Mouse (Mus musculus) cerebellum, adult 9-10 months (tissue): ENCODE data around the gene Krt83.

Source experiments
- DNase-seq: peaks from one replicate; pipeline ENCODE4 v3.0.0; 2022

Krt83 gene

DNA sequence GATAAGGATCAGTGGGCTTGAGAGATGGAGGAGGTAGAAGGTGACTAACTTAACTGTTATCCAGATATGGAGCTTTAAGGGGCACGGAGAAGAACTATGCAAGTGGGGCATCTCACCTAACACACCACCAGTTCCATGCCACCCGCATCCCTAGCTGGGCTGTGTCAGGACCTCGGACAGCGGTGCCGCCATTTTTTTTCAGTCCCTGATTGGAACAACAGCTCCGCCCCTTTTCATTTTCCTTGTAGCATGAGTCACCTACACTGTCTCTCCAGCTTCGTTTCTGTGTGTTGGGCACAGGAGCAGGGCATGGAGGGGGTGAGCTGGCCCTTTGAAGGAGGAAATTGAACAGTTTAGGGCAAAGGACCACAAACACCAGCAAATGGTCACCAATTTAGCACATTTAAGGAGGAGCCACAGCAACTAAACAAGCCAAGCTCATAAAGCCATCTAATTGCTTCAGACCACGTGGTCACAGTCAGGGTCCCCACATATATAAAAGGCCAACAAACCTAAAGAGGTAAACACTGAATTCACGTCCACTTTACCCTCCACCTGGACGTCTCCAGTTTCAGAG, 18.3 kb downstream of the Krt83 start, which contains the start of gene Krt86:
TSS of gene Krt86 (plus strand) at position 527 of the 577 bp plus-strand sequence.
- DNase-seq: no peak

DNA sequence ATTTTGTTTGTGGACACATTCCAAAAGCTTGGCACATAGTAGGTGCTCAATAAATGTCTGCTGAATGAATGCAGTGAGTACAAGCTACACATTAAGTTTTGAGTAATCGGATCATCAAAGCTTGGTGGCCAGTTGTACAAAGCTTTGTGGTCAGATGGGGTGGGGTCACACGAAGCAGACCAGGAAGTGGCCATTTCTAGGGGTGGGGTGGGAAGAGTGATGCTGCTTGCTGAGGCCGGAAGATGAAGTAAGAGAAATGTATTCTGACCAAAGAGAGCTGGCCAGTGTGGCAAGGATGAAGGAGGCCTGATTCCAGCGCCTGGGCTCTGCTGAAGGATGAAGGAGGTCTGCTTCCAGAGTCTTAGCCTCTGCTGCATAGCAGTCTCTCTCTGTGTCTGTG, 22.2 kb downstream of the Krt83 start:
- no peak for DNase-seq

DNA sequence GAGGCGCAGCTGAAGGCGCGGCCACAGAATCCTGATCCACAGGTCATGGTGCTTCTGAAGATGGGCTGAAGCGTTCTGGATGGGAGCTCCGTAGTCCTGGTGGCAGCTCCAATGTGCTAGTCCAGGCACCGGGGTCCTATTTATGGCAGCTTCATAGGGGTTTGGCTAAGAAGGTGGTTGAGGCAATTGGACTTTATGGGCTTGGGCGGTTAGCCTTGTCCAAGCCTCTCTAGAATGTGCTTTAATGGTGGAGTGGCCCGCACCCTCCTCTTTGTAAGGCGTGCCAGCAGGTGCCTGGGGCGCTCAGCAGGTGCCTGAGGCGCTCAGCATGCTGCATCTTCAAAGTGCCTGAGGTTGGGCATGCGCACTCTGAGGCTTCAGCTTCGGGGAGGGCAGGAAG, 27.7 kb downstream of the Krt83 start, which contains the start of gene Krt81:
TSS of gene Krt81 (minus strand) at position 101 of the 400 bp plus-strand sequence.
- DNase-seq: no peak

- DNase-seq: no peak
These were observed 32.0 kb downstream of the Krt83 start for GRCm38 (mm10) chr15:101459283-101459682.

DNA sequence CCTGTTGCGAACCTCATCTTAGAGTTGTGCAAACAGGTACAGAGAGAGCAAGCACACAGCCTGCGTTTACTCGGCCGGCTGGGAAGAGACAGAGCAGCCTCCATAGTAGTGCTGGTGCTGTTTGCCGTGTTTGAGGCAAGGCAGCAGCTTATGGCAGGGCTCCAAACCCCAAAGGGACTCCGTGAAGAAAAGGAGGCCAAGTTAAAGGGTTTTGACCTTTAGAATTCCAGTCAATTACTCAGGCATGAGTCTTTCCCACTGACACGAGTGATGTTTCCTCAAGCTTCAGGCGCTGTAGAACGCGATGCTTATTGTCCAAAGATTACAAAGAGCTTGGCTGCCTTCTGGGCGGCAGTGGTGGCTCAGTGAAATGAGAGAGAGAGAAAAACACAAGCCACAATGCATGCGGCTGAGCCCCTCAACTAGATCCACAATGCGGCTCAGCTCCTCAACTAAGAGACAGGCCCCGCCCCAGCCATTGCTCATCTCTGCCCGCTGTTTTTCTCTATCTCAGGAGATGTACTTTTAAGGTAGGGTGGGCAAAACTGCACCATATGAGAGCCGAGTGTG, 32.9 kb downstream of the Krt83 start:
- DNase-seq: no peak

- DNase-seq: no peak
These were observed 35.4 kb downstream of the Krt83 start for GRCm38 (mm10) chr15:101455891-101456290.

DNA sequence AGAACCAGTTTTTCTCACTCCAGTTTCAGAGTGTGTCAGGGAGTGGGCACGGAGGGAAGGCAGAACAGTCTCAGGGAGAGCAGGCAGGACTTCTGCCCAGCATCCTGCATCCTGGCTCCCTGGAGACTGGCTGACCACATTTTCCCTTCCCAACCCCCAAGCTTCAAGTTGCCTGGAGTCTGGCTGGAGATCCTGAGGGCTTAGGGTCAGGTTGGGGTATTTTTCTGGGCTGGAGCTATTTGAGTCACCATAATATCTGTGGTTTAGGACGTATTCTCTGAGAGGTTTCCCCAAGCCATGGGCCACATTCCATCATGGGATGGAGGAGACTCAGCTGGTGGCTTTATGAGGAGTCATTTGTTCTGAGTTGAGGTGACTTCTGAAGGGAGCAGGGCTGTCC, 36.0 kb downstream of the Krt83 start:
- DNase-seq: no peak

DNA sequence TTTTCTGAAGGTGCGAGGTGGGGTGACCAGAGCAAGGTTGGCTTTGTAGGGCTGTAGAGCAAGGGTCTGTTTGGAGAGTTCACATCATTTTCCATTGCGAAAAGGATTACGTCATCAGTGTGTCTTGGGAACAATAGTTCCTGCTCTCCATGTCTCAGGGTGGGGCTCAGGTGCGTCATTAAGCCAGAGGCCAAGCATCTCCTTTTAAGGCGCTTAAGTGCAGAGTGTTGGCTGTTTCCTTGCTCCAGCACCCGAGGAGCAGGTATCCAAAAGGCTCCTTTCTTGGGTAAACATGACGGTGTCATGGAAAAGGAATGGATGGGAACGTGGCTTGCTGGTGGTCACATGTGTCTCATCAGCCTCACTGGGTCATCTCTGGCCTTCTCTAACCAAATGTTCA, 36.5 kb downstream of the Krt83 start:
- DNase-seq: no peak

- DNase-seq: peak; percentile 71
These were observed 38.1 kb downstream of the Krt83 start for GRCm38 (mm10) chr15:101453093-101453736.

- DNase-seq: no peak
These were observed 43.9 kb downstream of the Krt83 start, which contains the start of gene Krt88 for GRCm38 (mm10) chr15:101447444-101447843. Gene Krt88, plus strand, starts transcription at chr15:101447744.

DNA sequence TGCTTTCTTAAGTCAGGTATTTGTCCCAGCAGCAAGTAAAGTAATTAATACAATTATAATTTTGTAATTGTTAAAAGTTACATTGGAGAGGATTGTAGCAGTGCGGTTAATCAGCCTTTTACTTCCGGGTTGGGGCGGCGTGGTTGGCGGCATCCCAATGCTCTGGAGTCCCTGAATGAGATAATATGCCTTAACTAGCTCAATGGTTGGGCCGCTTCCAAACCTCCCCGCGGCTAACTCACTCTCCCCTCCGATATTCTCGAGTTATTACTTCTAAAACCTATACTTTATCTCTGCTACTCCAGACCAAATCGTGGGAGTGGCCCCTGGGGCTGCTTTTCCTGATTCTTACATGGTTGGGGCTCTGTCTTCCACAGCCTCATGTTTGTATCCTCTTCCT, 44.7 kb downstream of the Krt83 start:
- no peak for DNase-seq

- no peak for DNase-seq
These were observed 50.5 kb downstream of the Krt83 start for GRCm38 (mm10) chr15:101440837-101441236.

GRCm38 (mm10) chr15:101438555-101438954, 52.8 kb downstream of the Krt83 start, which contains the start of gene Krt87:
Gene Krt87, minus strand, starts transcription at chr15:101438804.
- DNase-seq: no peak

DNA sequence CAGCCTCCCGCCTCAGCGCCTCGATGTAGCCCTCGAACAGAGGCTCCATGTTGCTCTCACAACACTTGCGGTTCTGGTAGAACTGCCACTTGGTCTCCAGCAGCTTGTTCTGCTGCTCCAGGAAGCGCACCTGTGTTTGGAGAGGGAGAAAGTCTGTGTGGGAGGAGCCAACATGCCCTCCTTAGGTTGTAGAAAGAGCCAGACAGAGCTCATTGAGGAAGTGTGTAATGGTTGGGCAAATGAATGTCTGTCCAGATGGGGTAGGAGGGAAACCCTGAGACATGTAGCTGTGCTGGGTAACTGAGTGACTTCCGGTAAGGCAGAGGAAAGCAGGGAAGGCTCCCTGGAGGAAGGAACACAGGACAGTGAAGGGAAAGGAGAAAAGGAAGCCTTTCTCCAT, 54.7 kb downstream of the Krt83 start:
- no peak for DNase-seq
